Mouse (Mus musculus) midbrain, embryonic 10.5 days (tissue): ENCODE data around the gene Scaf4. TPM values are rescaled to one million over a fixed set of nuclear protein-coding genes. Genes with fewer than 3 reads are reported as not detected.

Source experiments
- DNase-seq: peaks from one replicate; pipeline ENCODE4 v3.0.0-alpha.2; 2017; ENCODE audit warnings: low spot score
- H3K27ac ChIP-seq: fragments of 300-500 bp; sonication (generic); replicated peaks from 2 replicates; pipeline ENCODE4 v1.5.1; 2016; ENCODE audit warnings: mild to moderate bottlenecking
- H3K27me3 ChIP-seq: fragments of 300-500 bp; sonication (generic); 2 replicates; pipeline ENCODE4 v1.6.1; 2016; ENCODE audit warnings: low read depth, mild to moderate bottlenecking; ENCODE audit not compliant: poor library complexity, severe bottlenecking
- H3K36me3 ChIP-seq: fragments of 300-500 bp; sonication (generic); 2 replicates; pipeline ENCODE4 v1.6.1; 2016; ENCODE audit warnings: mild to moderate bottlenecking, moderate library complexity
- H3K4me1 ChIP-seq: fragments of 300-500 bp; sonication (generic); 2 replicates; pipeline ENCODE4 v1.6.1; 2016
- H3K4me3 ChIP-seq: fragments of 300-500 bp; sonication (generic); 2 replicates; pipeline ENCODE4 v1.5.1; 2016; ENCODE audit warnings: mild to moderate bottlenecking, moderate library complexity
- H3K9me3 ChIP-seq: fragments of 300-500 bp; sonication (generic); replicated peaks from 2 replicates; pipeline ENCODE4 v1.6.1; 2016; ENCODE audit warnings: mild to moderate bottlenecking
- WGBS: fragments of 180-500 bp; shearing (Covaris S2); methylation state at CpG from one replicate; pipeline ENCODE4 v1.1.7; 2016; 5-methylcytosine and 5-hydroxymethylcytosine counted together
- polyA plus RNA-seq: library from polyadenylated mRNA; unstranded; fragments of >200 nt; fragmentation: Nextera tagmentation; extraction: Ambion mirVana; gene quantifications from 2 replicates; pipeline ENCODE4 v1.2.1, GENCODE M21; 2016

Scaf4 gene
- polyA plus RNA-seq, 1 experiment from 2014 or later: 34.6 TPM

DNA sequence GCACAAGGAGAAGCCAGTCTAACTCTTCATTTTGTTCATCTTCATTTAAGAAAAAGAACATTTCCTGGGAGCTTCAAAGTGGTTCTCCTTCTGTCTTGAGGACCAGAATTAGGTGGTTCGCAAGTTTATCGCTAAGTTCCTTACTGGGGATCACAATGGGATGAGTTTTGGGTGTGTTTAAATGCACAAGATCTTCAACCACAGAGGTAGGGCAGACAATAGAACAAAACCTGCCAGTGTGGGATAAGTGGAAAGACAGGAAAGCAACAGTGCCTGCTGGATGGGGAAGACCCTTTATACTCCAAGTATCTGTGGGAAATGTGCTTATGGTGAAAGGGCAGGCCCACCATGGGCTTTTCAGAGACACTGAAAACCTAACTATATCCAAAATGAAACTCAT, 79.4 kb downstream of the Scaf4 start:
- Histone ChIP-seq H3K27me3 (no peaks in the 10 kb centered on the region), H3K9me3 (no peaks in the 10 kb centered on the region), H3K4me1 (no peaks in the 10 kb centered on the region), H3K36me3 (no peaks in the 10 kb centered on the region), H3K27ac (no peak overlapping the region), H3K4me3 (no peak overlapping the region)
- 91% methylated on average over 2 of the region's 2 CpGs for WGBS
- no peak for DNase-seq

DNA sequence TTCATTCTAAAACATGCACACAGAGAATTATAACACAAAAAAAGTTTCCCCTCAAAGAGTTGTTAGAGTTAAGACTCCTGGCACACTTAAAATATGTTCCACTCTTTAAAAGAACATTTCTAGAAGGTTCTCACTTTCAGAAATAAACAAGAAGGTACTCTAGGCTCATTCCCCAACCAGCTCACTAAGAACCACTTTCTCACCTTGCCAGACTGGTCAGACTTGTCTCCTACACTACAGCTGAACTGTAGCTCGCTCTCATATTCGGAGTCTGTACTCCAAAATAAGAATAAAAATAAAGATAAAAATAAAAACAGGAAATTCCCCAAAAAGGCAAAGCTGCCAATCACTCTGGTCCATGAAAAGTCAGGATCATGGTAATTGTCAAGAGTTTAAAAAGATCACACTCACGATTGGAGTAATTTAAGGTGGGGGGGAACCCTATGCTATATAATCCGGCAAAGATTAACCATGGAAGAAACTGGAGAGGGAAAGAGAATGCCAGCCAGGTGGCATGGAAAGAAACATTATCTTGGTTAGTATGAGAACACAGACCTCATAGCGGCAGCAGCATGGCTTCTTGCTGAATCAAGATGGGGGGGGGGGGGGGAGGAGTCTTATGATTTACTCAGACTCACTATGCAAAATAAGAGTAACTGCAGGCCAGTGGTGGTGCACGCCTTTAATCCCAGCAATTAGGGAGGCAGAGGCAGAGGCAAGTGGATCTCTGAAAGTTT, 80.9 kb downstream of the Scaf4 start:
- WGBS: 84% methylated on average over 6 of the region's 6 CpGs

DNA sequence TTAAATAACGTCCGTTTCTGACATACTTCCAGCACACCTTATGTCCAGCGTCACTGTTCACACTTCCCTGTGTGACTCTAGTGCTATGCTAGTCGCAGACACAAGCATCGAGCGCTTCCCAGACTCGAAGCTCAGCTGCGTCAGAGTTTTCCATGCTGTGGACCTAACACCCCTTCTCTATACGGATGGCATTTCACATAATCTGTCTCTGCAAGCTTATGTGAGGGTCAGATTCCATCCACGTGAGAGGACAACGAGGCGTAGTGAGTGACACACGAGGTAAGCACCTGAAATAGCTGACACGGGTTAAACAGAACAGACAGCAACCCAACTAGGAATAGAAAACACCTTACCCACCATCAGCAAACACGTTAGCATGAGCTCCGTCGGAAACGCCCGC, 82.2 kb downstream of the Scaf4 start:
- no peaks in the 10 kb centered on the region for H3K9me3 ChIP-seq
- 79% methylated on average over 19 of the region's 19 CpGs for WGBS
- no peaks in the 10 kb centered on the region for H3K27me3 ChIP-seq
- peaks cover 12% of the 10 kb centered on the region for H3K4me1 ChIP-seq
- no peak overlapping the region for H3K4me3 ChIP-seq
- no peak for DNase-seq
- H3K27ac ChIP-seq: no peak overlapping the region
- no peaks in the 10 kb centered on the region for H3K36me3 ChIP-seq

More for the DNA sequence above, 80.9 kb downstream of the Scaf4 start:
- no peak overlapping the region for H3K4me3 ChIP-seq
- H3K36me3 ChIP-seq: no peaks in the 10 kb centered on the region
- no peak for DNase-seq
- H3K27me3 ChIP-seq: no peaks in the 10 kb centered on the region
- H3K9me3 ChIP-seq: no peaks in the 10 kb centered on the region
- no peaks in the 10 kb centered on the region for H3K4me1 ChIP-seq
- no peak overlapping the region for H3K27ac ChIP-seq

DNA sequence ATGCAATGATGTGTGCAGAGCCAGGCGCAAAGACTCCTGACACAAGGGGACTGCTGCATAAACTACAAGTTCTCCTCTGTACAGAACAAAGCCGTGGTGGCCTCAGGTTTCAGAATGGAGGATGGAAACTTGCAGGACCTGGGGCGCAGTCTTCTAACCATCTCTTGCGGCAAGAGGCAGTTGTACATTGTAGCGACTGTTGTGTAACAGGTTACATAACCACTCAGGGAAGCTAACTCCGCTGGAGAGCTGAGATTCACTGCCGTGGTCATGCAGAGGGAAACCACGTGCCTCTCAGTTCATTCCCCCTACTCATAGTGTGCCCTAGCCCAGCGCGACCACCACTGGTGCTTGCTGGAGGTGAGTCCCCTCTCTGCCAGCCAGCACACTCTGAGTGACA, 85.1 kb downstream of the Scaf4 start:
- no peaks in the 10 kb centered on the region for H3K27me3 ChIP-seq
- no peak overlapping the region for H3K27ac ChIP-seq
- peaks cover 17% of the 10 kb centered on the region for H3K4me1 ChIP-seq
- H3K4me3 ChIP-seq: no peak overlapping the region
- 87% methylated on average over 10 of the region's 10 CpGs for WGBS
- no peaks in the 10 kb centered on the region for H3K9me3 ChIP-seq
- DNase-seq: no peak
- no peaks in the 10 kb centered on the region for H3K36me3 ChIP-seq

DNA sequence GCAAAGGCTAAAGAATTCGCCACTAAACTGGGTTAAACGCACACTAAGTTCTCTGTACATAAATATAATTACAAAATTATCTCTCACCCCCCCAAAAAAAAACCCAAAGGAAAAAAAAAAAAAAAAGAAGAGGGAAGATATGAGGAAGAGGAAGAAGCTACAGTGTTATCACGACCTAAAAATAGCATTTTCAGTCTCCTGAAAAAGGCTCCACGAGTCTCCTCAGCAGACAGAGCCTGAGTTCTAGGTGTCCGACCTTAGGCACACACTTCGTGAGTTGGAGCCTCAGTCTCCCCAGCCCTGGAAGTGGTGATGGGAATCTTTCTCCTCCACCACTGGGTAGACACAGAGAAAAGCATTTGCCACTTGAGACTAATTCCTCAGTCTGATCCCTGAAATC, 85.7 kb downstream of the Scaf4 start:
- H3K9me3 ChIP-seq: no peaks in the 10 kb centered on the region
- H3K4me3 ChIP-seq: no peak overlapping the region
- WGBS: 93% methylated on average over 6 of the region's 6 CpGs
- no peak for DNase-seq
- H3K27ac ChIP-seq: no peak overlapping the region
- peaks cover 17% of the 10 kb centered on the region for H3K4me1 ChIP-seq
- no peaks in the 10 kb centered on the region for H3K36me3 ChIP-seq
- H3K27me3 ChIP-seq: no peaks in the 10 kb centered on the region

DNA sequence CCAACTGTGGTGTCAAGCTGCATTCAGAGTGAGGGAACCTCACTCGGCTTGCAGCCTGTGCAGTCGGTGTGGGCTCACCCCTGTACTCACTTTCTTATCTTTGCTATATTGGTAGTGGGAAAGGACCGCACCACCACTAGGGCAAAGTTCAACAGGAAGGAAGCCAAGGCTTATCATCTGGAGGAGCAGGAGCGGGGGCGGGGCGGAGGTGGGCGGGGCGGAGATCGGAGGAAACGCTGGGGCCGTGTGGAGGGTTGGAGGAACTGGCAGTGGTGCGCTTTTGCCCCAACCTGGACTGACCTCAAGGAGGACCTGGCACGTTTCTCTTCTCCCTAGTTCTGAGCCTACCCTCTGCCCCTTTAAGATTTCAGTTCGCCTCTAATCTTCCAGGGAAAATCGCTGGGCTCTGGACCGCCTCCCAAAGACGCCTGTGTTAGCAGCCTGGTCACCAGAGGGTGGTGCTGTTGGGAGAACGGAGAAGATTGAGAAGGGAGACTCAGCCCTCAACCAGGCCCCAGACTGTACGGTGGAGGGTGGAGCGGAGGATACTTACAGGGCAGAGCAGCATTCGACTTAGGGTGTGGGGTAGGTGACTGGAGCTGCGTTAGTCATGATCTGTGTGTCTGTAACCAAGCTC, 86.8 kb downstream of the Scaf4 start:
- H3K27ac ChIP-seq: peak overlapping the region; percentile 78
- H3K36me3 ChIP-seq: no peaks in the 10 kb centered on the region
- peak overlapping the region; percentile 57 for H3K4me3 ChIP-seq

DNA sequence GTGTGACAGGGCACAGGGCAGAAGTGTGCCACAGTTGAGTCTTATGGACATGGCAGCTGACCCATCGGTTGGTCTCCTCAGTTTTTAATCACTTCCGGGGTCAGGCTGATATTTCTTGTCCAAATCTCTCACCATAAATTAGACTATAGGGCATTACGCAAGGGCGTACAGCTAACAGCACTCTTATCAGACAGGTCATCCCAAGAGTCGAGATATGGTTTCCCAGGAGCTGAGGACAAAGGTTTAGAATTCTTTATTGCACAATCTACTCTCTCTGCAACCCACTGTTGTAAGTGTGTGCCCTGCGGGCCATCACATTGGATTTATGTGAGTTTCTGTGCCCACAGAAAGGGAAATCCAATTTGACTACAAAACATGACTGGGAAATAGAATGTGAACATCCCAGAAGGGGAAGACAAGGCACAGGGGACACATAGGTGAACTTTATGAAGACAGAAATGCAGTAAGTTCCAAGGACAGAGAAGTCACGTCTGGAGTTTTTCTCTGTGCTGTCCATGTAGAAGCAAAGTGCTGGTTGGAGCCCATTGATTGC, 87.5 kb downstream of the Scaf4 start:
- Histone ChIP-seq H3K27me3 (no peaks in the 10 kb centered on the region), H3K27ac (peak overlapping the region; percentile 78; the same call in 1 of the 2 replicates), H3K4me3 (peak overlapping the region; percentile 57), H3K9me3 (no peaks in the 10 kb centered on the region), H3K4me1 (peaks cover 17% of the 10 kb centered on the region), H3K36me3 (no peaks in the 10 kb centered on the region)
- DNase-seq: no peak
- WGBS: 92% methylated on average over 7 of the region's 7 CpGs

More for the DNA sequence above, 86.8 kb downstream of the Scaf4 start:
- Histone ChIP-seq H3K27me3 (no peaks in the 10 kb centered on the region), H3K4me1 (peaks cover 17% of the 10 kb centered on the region), H3K9me3 (no peaks in the 10 kb centered on the region)
- 4% methylated on average over 22 of the region's 22 CpGs for WGBS
- DNase-seq: peak; percentile 82

DNA sequence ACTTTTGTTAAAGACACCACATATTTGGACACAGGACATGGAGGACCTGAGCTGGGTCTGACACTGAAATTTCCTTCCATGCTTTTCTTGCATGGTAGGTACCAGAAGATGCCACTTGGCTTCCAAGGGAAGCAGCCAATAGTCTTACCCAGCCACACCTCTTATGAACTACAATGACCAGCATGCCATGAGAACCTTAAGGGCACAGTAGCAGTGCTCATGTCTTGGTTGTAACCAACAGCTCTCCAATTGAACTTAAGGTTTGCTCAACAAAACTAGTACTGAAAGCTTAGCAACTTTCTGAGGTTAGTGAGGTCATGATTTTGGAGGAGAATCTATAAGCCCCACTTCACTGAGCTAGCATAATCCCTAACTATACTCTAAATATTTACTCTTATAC, 90.6 kb downstream of the Scaf4 start:
- DNase-seq: no peak

DNA sequence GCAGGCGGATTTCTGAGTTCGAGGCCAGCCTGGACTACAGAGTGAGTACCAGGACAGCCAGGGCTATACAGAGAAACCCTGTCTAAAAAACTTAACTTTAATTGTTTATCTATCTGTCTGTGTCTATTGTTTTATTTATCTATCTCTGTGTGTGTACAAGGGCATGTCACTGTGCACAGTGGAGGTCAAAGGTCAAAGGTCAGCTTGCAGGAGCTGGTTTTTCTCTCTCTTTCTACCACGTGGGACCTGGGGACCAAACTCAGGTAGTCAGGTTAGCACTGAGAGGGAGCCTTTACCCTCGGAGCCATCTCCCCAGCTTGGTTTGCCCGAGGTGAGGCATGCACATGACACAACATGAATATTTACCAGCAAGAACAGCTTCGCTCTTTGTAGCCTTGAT, 93.0 kb downstream of the Scaf4 start:
- no peak overlapping the region for H3K4me3 ChIP-seq
- H3K27me3 ChIP-seq: peaks cover 9% of the 10 kb centered on the region
- H3K27ac ChIP-seq: no peak overlapping the region
- DNase-seq: no peak
- 77% methylated on average over 6 of the region's 6 CpGs for WGBS
- no peaks in the 10 kb centered on the region for H3K36me3 ChIP-seq
- no peaks in the 10 kb centered on the region for H3K9me3 ChIP-seq
- 0 out of 2 replicates have a peak, but pooled peaks cover 3% of the 10 kb centered on the region for H3K4me1 ChIP-seq

More for the DNA sequence above, 90.6 kb downstream of the Scaf4 start:
- Histone ChIP-seq H3K4me1 (peaks cover 17% of the 10 kb centered on the region), H3K27me3 (no peaks in the 10 kb centered on the region), H3K9me3 (no peaks in the 10 kb centered on the region), H3K36me3 (no peaks in the 10 kb centered on the region), H3K4me3 (no peak overlapping the region), H3K27ac (no peak overlapping the region)

DNA sequence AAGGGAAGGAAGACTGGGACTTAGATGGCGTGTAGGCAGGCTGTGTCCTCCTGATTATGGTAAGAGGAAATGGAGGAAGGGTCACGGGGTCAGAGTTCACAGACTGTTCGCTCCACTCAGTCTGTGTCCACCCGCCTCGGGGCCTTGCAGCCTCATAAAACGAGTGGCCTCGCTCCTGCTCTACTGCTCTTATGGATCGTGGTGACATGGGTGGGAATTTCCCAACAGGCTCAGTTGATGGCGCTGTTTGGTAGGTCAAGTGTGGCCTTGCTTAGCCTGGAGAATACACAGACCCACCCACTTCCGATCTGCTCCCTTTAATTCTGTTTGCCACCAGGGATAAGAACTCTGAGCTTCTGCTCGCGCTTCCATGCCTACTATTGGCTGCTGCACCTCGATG, 96.8 kb downstream of the Scaf4 start:
- no peak overlapping the region for H3K4me3 ChIP-seq
- no peak overlapping the region for H3K27ac ChIP-seq
- H3K27me3 ChIP-seq: peaks cover 19% of the 10 kb centered on the region
- WGBS: 47% methylated on average over 13 of the region's 13 CpGs
- H3K36me3 ChIP-seq: no peaks in the 10 kb centered on the region
- peak; percentile 31 for DNase-seq
- 0 out of 2 replicates have a peak, but pooled peaks cover 3% of the 10 kb centered on the region for H3K4me1 ChIP-seq
- H3K9me3 ChIP-seq: no peaks in the 10 kb centered on the region

DNA sequence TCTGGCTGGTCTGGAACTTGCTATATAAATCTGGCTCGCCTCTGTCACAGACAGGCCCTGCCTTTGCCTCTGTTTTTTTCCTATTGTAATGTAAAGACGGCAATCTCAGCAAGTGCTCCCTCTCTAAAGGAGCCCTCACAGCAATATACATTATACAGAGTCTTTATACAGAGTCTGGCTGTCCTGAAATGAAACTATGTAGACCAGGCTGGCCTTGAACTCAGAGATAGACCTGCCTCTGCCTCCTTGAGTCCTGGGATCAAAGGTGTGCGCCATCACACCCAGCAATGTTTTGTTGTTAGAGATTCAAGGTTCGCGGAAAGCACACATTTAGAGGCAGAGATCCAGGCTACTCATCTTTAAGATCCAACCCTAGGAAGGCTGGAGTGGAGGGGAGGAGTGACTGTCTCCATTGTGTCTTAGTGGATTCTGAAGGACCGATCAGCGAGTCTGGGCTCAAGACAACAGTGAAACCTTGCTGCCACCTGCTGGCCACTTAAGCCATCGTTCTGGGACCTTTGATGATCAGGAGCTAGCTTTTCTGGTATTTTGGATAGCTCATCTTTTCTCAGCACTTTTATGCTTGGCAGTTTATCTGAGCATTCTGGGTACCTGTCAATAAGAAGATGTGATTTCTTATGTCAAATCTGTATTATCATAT, 98.2 kb downstream of the Scaf4 start:
- Histone ChIP-seq H3K27me3 (peaks cover 19% of the 10 kb centered on the region), H3K4me1 (0 out of 2 replicates have a peak, but pooled peaks cover 3% of the 10 kb centered on the region), H3K4me3 (no peak overlapping the region), H3K36me3 (no peaks in the 10 kb centered on the region), H3K9me3 (no peaks in the 10 kb centered on the region), H3K27ac (no peak overlapping the region)
- peak; percentile 75 for DNase-seq
- 41% methylated on average over 8 of the region's 8 CpGs for WGBS

DNA sequence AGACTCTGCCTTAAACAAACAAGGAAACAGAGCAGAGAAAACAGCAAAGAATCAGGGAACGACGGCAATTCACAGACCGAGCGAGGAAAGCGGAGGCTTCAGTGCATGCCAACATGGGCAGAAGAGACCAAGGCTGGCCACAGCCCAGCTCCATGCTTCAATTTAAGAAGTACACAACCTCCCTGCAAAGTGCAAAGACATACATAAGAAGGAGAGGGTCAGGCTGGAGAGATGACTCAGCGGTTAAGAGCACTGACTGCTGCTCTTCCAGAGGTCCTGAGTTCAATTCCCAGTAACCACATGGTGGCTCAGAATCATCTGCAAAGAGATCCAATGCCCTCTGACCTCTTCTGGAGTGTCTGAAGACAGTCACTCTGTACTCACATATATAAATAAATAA, 100.2 kb downstream of the Scaf4 start:
- 81% methylated on average over 6 of the region's 6 CpGs for WGBS
- 0 out of 2 replicates have a peak, but pooled peaks cover 3% of the 10 kb centered on the region for H3K4me1 ChIP-seq
- H3K9me3 ChIP-seq: no peaks in the 10 kb centered on the region
- H3K27me3 ChIP-seq: peaks cover 22% of the 10 kb centered on the region
- DNase-seq: no peak
- H3K4me3 ChIP-seq: no peak overlapping the region
- no peak overlapping the region for H3K27ac ChIP-seq
- H3K36me3 ChIP-seq: no peaks in the 10 kb centered on the region
